21 mouse cellular contexts compared by ENCODE assay signal in the genomic region with DNA sequence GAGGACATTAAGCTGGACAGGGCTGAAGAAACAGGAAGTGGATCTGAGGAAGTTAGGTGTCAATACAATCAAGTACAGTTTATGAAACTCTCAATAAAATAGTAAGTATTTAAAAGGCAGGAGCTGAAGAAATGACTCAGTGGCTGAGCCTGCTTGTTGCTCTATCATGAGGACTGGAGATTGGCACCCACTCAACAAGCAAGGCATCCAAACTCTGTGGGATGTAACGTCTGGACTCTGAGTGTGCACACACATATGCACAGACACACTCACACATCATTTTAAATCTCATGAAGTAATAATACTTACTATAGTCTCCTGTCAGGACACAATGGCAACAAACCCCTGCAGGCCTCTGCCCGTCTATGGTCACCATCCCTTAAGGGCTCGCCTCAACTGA. TPM values are rescaled to one million over a fixed set of nuclear protein-coding genes. Genes with fewer than 3 reads are reported as not detected.
DNase-seq lines count a peak whose midpoint lies in the region; ATAC-seq and TF ChIP-seq lines count a peak whose summit lies in the region.
"Had no signal": no experiment of that assay in that cellular context is flagged by ENCODE, and none has a peak within 500 bp of the region (broad histone marks: within the 10 kb centered on the region; RNA-seq: fewer than 3 reads in every experiment).

No protein-coding gene starts in this region.

- peaks cover 4% of the 10 kb centered on the region; the same call in 1 of the 2 replicates for H3K4me1 ChIP-seq in heart, adult 2 months (ENCODE audit: control insufficient read depth, insufficient read depth, low read length)
- H3K4me1 ChIP-seq in midbrain, embryonic 10.5 days = no peaks in the 10 kb centered on the region
- H3K4me1 ChIP-seq: embryonic facial prominence, embryonic 13.5 days; heart, embryonic 12.5 days; midbrain, embryonic 13.5 days had no signal

- no peak for TF ChIP-seq POLR2A in heart, adult 2 months (IDR thresholded peaks at IDR 0.05; ENCODE audit: insufficient read depth, low read depth, low read length)

- H3K27me3 ChIP-seq in heart, adult 2 months (ENCODE audit: control insufficient read depth, insufficient read depth, low read length) = no peaks in the 10 kb centered on the region
- no peaks in the 10 kb centered on the region for H3K27me3 ChIP-seq in midbrain, embryonic 10.5 days (ENCODE audit: low read depth, poor library complexity, severe bottlenecking)
- H3K27me3 ChIP-seq: embryonic facial prominence, embryonic 13.5 days; heart, embryonic 12.5 days; midbrain, embryonic 13.5 days had no signal

- no peak for TF ChIP-seq CTCF in heart, adult 2 months (IDR thresholded peaks at IDR 0.05)

- TF ChIP-seq EP300 in heart, adult 2 months (IDR thresholded peaks at IDR 0.05; ENCODE audit: insufficient read depth, low read depth, low read length) = no peak

- H3K79me2 ChIP-seq in heart, adult 2 months (replicated peaks; ENCODE audit: control insufficient read depth, insufficient read depth, low read length) = no peaks in the 10 kb centered on the region

- peak overlapping the region; percentile 55; the same call in 1 of the 2 replicates for H3K27ac ChIP-seq in heart, adult 2 months
- no peak overlapping the region for H3K27ac ChIP-seq in midbrain, embryonic 10.5 days (replicated peaks)
- H3K27ac ChIP-seq: embryonic facial prominence, embryonic 13.5 days; midbrain, embryonic 13.5 days had no signal

- peaks cover 7% of the 10 kb centered on the region for H3K36me3 ChIP-seq in heart, adult 2 months (ENCODE audit: control insufficient read depth, insufficient read depth, low read length)
- peaks cover 98% of the 10 kb centered on the region for H3K36me3 ChIP-seq in midbrain, embryonic 10.5 days

- no peaks in the 10 kb centered on the region for H3K9me3 ChIP-seq in midbrain, embryonic 10.5 days (replicated peaks)
- H3K9me3 ChIP-seq: embryonic facial prominence, embryonic 13.5 days; heart, embryonic 12.5 days; midbrain, embryonic 13.5 days had no signal

- intact Hi-C loops in heart, adult 2 months (cut with DNase I) = no loop called here
- intact Hi-C loops in heart, postnatal 14 days (cut with DNase I) = no loop called here

- H3K4me3 ChIP-seq in heart, adult 2 months = no peak overlapping the region
- no peak overlapping the region for H3K4me3 ChIP-seq in midbrain, embryonic 10.5 days
- H3K4me3 ChIP-seq: embryonic facial prominence, embryonic 13.5 days; heart, embryonic 12.5 days; midbrain, embryonic 13.5 days had no signal

- H3K9ac ChIP-seq in heart, adult 2 months (ENCODE audit: low read depth, low read length) = no peak overlapping the region
- H3K9ac ChIP-seq: embryonic facial prominence, embryonic 13.5 days; forebrain, postnatal 0 days; heart, embryonic 12.5 days; midbrain, embryonic 13.5 days had no signal

- WGBS in heart, adult 2 months = 80% methylated on average over 3 of the region's 3 CpGs
- WGBS in midbrain, embryonic 10.5 days = 96% methylated on average over 3 of the region's 3 CpGs

- no peak for DNase-seq in heart, adult 2 months
- no peak for DNase-seq in heart, postnatal 14 days
- peak; percentile 15 to 29 for DNase-seq in layer of hippocampus, postnatal 36 days
- peak; percentile 46 for DNase-seq in telencephalon, adult 2 months (ENCODE audit: low read depth, low spot score)
- DNase-seq in midbrain, embryonic 10.5 days (ENCODE audit: low spot score) = no peak
- no peak for DNase-seq in neural tube, embryonic 10.5 days (ENCODE audit: extremely low spot score, low spot score)
- DNase-seq: adrenal gland, postnatal 14 days; B cell, adult 2 months; cerebellum, adult 8-10 months; forebrain, postnatal 0 days; kidney, adult 8-10 months; kidney, postnatal 25 days; lung, adult 18-20 months; thymus, postnatal 4 days had no signal

- peak; percentile 42 for ATAC-seq in granulocyte monocyte progenitor cell, adult 5-6 weeks (replicated peaks; ENCODE audit: poor library complexity, severe bottlenecking)
- ATAC-seq: forebrain, postnatal 0 days; midbrain, embryonic 13.5 days had no signal

RNA-seq across cellular contexts. Expression of a gene that starts 44.1 kb away (rescaled TPM):
- total RNA-seq in heart, adult 2 months (2021) = under 1 TPM; 0.05 to 0.09 TPM
- 0.12 and 0.25 TPM in 2 replicates for polyA plus RNA-seq in heart, adult 2 months (2012; rRNA removed)
- total RNA-seq in heart, postnatal 14 days (2021) = under 1 TPM; 0.27 to 0.29 TPM
- 0.58 and 3.2 TPM in 2 replicates for total RNA-seq in granulocyte monocyte progenitor cell, adult 5-6 weeks (2014; fragmentation: Nextera tagmentation)
- total RNA-seq in granulocyte monocyte progenitor cell, adult 5-6 weeks (2017) = 0.04 and 0.21 TPM in 2 replicates
- 10 to 100 TPM; 71.3 to 77.8 TPM for total RNA-seq in layer of hippocampus, postnatal 36 days (2021)
- 1.6 and 2.5 TPM in 2 replicates for polyA plus RNA-seq in midbrain, embryonic 10.5 days (2016; fragmentation: Nextera tagmentation; extraction: Ambion mirVana)
- total RNA-seq: hematopoietic stem cell, adult 5-6 weeks; liver, adult 2 months; neutrophil, adult 5-6 weeks had no signal
- polyA plus RNA-seq: liver, adult 2 months had no signal

Comparison
In these comparisons a context has a peak if more than half of its experiments do, and no peak if none do; other contexts are left out.
1. DNase-seq: peak in layer of hippocampus, postnatal 36 days (2 of 2) and telencephalon, adult 2 months (single experiment); none in heart, adult 2 months (0 of 2), heart, postnatal 14 days (0 of 2), midbrain, embryonic 10.5 days (single experiment) and neural tube, embryonic 10.5 days (single experiment).
2. RNA of a gene that starts 44.1 kb away (total RNA-seq): 71.3 to 77.8 TPM in layer of hippocampus, postnatal 36 days; 0.04 to 3.2 TPM in granulocyte monocyte progenitor cell, adult 5-6 weeks, 0.27 to 0.29 TPM in heart, postnatal 14 days and 0.05 to 0.09 TPM in heart, adult 2 months; every median in the first group is over 10 times any median in the second.